Mouse (Mus musculus): ENCODE measurements around the gene Trio.
A peak's percentile ranks its signal among the peaks of the same experiment; 100 is the strongest.

Gene Trio

DNA sequence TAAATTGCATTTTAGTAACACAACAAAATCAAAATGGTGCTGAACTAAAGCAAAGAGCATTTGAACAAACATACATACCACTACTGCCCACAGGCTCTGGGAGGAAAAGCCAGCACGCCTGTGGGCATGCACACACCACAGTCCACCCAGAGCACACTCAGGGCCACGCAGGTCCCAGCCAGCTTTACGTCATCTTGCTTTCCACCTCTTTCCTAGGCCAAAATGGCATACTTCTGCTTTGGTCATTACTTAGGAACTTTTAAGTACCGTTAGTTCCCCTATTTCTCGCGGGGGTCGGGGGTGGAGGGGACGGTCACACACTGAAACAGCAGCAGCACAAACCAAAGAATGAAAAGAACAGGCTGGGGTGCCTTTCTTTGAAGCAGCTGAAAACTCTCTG is 242.6 kb downstream of the Trio start:
- no peak for DNase-seq (ENCODE audit: extremely low read depth, low read depth, low spot score)

DNA sequence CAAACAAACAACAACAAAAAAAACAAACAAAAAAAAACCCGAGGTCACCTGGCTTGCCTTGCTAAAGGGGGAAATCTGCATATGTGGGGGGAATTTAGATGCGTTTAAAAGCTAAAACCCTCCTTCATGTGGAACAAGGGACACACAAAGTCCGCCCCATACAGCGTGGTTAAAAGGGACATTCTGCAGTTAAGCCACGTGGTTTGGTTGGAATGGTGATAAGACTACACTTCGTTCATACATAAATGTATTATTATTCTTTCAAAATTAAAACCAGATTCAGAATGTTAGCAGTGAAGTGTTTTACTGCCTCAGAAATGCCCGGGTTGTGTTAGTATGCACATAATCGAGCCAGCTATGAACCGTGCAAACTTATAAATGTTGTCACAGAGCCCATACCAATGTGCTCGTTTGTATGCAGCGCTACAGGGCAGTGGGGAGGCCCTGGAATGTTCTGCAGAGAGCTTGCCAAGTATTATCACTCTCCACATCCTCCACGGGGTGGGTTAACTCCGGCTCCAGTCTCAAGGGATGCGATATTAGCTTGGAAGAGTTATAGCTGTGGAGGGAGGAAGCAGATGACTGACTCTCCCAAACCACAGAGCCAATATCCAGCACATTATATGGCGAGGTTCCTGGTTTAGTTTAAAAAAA is 243.1 kb downstream of the Trio start:
- DNase-seq (ENCODE audit: extremely low read depth, low read depth, low spot score), result no peak

DNA sequence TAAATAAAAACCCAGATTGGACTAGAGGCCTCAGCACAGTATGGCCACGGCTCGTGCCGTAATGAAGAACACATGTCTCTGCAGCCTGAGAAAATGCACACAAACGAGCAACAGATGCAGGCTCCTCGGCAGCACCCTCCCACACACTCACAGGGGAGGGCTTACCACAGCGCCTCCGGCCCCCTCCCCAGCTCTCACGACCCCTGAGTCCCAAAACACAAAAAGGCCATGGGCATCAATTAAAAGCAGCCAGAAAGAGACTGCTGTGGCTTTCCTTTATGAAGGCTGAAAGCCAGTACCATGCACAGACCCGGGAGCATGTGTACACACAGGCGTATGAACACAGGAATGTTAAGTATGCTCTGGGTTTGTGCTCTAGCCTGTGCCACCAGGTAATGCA is 245.8 kb downstream of the Trio start:
- DNase-seq (ENCODE audit: extremely low read depth, low read depth, low spot score), result no peak

DNA sequence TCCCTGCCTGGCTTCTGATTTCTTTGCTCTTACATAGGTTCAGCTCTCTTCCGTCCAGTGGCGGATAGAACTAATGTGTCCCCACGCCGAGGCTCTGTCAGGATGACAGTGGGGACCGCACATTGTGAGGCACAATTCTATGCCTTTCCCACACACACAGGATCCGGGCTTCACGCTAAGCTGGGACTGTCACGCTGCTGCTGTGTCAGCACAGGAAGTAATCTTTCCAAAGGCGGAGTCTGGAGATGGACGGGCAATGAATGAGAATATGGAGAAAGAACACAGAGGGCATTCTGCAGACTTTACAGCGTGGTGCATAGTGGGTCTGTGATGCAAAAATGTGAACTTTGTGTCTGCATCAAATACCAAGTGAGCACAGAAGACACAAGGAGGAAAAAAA is 246.2 kb downstream of the Trio start:
- no peak for DNase-seq (ENCODE audit: extremely low read depth, low read depth, low spot score)

DNA sequence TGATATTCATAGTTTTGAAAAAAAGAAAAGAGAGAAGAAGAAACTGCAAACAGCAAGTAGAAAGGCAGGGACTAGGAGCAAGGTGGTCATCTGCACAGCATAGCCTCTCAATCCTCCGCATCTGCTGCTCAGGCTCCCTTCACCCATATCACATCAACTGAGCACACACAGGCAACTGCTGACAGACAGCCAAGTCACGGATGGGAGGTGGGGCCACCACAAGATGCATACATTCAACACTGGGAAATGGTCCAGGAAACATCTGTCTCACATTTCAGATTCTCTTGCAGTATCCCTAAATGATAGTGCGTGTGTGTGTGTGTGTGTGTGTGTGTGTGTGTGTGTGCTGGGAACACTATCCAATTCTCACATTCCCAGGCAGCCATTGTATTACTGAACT is 247.4 kb downstream of the Trio start:
- no peak for DNase-seq (ENCODE audit: extremely low read depth, low read depth, low spot score)

GRCm38 (mm10) chr15:27777455-27778190 is 248.0 kb downstream of the Trio start:
- no peak for DNase-seq (ENCODE audit: extremely low read depth, low read depth, low spot score)

DNA sequence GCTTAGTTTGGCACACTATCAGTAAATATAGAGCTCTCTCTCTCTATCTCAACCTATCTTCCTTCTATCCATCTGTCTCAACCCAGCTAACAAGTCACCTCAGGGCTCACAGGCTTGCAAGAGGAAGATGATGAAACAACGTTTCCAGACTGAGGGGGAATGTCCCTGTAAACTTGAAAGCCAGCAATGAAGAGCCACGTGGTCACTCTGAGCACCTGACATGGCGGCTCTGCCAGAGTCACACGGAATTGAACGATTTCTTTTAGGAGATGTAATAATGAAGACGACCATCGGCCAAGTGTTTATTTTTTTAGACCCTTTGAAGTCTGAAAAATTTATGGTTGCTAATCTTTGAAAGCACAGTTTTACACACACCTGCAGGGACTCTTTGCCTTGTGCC is 251.2 kb downstream of the Trio start:
- DNase-seq (ENCODE audit: extremely low read depth, low read depth, low spot score), result peak; percentile 40

- DNase-seq (ENCODE audit: extremely low read depth, low read depth, low spot score), result no peak
These were observed 253.5 kb downstream of the Trio start for GRCm38 (mm10) chr15:27772125-27772627.

DNA sequence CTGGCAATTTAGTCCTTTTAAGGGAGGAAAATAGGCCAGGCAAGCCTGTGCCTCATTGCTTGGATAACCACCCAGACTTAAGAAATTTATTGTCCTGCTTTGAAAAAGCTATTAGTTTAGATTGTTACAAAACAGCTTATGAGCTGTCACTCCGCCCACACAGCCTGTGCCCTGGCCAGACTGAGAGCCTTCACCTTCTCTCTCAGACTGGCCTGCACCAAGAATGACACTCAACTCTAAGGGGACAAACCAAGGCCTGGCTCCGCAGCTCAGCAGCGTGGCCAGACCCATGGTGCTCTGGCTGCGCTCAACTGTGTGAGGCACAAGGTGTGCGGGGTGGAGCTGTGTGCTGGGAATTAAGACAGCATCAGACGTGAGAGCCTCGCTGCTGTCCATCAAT is 254.1 kb downstream of the Trio start:
- peak; percentile 34 for DNase-seq (ENCODE audit: extremely low read depth, low read depth, low spot score)

GRCm38 (mm10) chr15:27770513-27771196 is 255.0 kb downstream of the Trio start:
- no peak for DNase-seq (ENCODE audit: extremely low read depth, low read depth, low spot score)

DNA sequence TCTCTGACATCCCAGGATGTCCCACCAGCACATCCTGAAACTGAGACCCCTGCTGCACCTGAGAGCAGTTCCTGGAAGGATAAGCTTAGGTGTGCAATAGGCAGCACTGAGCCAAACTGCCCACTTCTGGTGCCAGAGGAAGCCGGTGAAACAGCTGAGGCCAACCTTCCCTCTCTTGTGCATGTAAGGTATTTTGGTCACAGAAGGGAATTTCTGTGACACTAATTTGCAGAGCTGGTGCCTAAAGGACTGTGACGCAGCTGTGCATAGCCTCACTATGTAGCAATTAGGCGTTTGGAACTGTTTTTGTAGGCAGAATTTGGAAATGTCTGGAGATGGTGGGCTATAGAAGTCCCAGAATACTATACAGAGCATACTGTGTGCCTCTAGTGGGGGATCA is 264.2 kb downstream of the Trio start:
- no peak for DNase-seq (ENCODE audit: extremely low read depth, low read depth, low spot score)

- no peak for DNase-seq (ENCODE audit: extremely low read depth, low read depth, low spot score)
These were observed 265.0 kb downstream of the Trio start for GRCm38 (mm10) chr15:27760655-27761054.

DNA sequence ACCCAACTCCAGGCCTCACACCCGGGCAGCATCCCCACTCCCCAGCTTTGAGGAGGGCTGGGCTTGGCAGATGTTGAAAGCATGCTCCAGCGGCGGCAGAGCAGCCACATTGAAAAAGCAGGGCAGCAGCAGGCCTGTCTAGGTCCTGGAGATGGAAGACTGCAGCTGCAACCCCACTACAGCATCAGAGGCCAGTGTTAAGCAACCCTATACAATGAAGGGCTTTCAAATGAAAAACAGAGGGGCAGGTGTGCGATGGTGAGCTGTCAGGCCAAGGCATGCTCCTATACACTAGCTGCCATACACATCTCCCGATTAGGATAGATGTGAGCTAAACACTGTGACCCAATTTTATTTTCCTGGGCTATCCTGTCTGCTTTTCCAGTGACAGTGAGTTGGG is 265.8 kb downstream of the Trio start:
- DNase-seq (ENCODE audit: extremely low read depth, low read depth, low spot score), result no peak

GRCm38 (mm10) chr15:27758680-27759079 is 267.0 kb downstream of the Trio start:
- no peak for DNase-seq (ENCODE audit: extremely low read depth, low read depth, low spot score)

DNA sequence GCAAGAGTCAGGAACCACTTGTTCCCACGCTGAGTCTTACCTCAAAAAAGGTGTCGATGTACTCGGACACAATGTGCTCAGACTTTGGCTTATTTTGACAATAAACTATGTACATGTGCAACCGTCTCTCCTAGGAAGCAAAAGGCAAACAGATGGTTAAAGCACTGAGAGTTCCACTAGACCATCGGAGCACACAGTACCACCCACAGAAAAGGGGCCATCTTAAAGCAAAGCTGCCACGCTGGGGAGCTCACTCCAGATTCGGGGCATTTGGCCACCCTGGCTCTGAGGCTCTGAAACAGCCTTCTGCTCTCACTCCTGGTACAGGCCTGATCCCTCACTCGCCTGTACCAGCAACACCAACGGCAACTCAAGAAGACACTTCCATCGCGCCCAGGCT is 269.2 kb downstream of the Trio start:
- DNase-seq (ENCODE audit: extremely low read depth, low read depth, low spot score), result no peak

DNA sequence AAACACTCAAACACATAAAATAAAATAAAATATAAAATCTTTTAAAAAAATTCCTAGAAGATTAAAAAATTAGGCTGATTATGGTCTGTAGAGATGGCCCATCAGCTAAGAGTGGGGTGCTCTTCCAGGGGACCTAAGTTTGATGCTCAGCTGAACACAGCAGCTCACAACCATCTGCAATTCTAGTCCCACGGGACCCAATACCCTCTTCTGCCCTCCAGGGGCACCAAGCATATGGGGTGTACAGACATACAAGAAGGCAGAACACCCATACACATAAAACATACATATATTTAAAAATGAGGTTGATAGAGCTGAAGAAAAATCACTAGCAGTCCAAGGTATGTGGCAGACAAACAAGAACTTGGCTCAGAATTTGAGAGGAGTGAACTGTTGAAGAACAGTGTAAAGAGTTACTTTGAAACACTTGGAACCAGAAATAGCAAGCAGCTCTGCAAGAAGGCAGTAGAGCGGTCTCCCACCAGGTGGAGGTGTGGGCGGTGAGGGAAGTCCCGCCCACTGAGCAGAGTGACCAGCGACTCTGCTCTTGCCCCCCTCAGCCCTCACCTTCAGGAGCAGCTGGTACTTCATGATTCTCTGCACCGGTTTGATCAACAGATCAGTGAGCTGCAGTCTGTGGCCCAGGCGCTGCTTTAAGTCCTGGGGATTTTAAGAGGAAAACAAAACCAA is 270.9 kb downstream of the Trio start:
- no peak for DNase-seq (ENCODE audit: extremely low read depth, low read depth, low spot score)

- no peak for DNase-seq (ENCODE audit: extremely low read depth, low read depth, low spot score)
These were observed 271.7 kb downstream of the Trio start for GRCm38 (mm10) chr15:27753923-27754322.

- DNase-seq (ENCODE audit: extremely low read depth, low read depth, low spot score), result no peak
These were observed 272.8 kb downstream of the Trio start for GRCm38 (mm10) chr15:27752677-27753342.

GRCm38 (mm10) chr15:27751612-27752405 is 273.8 kb downstream of the Trio start:
- DNase-seq (ENCODE audit: extremely low read depth, low read depth, low spot score), result no peak

DNA sequence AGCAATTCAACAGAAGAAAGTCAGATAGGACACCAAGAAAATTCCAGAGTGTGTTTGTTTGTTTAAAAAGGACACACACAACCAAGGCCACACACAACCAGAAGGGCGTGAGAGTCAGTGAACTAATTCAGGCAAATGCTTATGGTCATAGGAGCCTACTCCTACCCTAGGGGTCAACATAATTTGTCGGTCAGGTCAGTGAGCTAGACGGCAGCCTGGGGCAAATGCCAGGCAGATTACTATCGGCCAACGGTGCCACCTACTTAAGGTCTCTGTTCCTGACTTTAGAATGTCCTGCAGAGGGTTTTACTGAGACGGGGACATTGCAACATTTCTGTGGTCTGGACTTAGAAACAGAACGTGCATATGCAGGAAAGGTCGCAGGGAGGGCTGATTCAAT is 276.9 kb downstream of the Trio start:
- no peak for DNase-seq (ENCODE audit: extremely low read depth, low read depth, low spot score)
